Mouse (Mus musculus): ENCODE data around the gene Chid1.

DNA sequence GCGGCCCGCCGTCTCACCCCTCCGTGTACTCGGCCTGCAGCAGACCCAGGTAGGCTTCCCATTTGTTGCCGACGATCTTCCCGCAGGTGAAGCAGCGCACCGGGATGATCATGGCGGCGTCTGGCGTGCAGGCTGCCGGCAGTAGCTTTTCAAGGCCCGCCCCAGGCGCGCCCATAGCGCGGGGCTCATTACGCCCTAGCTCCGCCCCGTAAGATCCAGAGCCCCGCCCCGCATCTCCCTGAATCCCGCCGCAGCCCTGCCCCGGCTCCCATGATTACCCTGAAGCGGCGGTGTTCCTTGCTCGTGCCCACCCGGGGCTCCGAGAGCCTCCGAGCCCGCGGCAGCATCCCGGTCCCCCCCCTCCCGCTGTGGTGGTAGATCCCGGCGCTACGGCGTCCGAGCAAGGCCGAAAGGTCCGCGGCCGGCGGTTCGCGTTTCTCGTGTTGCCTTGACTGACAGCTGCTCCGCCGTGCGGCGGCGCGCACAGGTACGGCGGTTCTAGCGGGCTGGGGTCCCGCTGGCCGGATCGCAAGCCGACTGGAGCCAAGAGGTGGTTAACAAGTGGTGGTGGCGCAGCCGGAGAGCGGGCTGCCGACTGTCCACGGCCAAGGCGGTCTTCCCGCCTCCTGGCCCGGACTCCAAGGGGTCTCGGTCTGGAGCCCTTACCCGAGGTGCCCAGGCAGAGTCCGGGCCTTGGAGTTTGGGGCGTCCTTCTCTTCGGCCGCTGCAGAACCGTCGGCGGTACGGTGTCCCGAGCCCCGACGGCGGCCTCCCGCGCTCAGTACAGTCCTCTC is 64.4 kb downstream of the Chid1 start, which contains the start of the genes Polr2l and Tspan4:
- TF ChIP-seq GATA1 (IDR thresholded peaks at IDR 0.05; ENCODE audit: borderline replicate concordance, low read length) (no peak), CTCF (IDR thresholded peaks at IDR 0.05; ENCODE audit: low read depth, low read length) (no peak), POLR2AphosphoS5 (IDR thresholded peaks at IDR 0.05; ENCODE audit: insufficient replicate concordance, low read depth, low read length) (no peak), TAL1 (conservative IDR thresholded peaks at IDR 0.05; ENCODE audit: low read depth, low read length) (no peak), GATA2 (IDR thresholded peaks at IDR 0.05; ENCODE audit: borderline replicate concordance, low read depth, low read length) (no peak)

All from G1E (cell line).